Mouse (Mus musculus) gonadal fat pad, adult 2 months (tissue): ENCODE measurements around the gene Ndufa8. TPM values are rescaled to one million over a fixed set of nuclear protein-coding genes. Genes with fewer than 3 reads are reported as not detected.

Experiments used
- DNase-seq: peaks from one replicate; pipeline ENCODE4 v3.0.0-alpha.2; 2012; ENCODE audit warnings: low read depth
- polyA plus RNA-seq: library from polyadenylated mRNA; depleted of rRNA; stranded (reverse); fragments of >200 nt; gene quantifications from 2 replicates; pipeline ENCODE4 v1.2.3, GENCODE M21; 2012

Gene Ndufa8
- polyA plus RNA-seq, 1 experiment = 112 TPM

GRCm38 (mm10) chr2:36048164-36048563, 1.0 kb downstream of the Ndufa8 start:
- DNase-seq = no peak

GRCm38 (mm10) chr2:36040872-36041271, 8.3 kb downstream of the Ndufa8 start:
- no peak for DNase-seq

GRCm38 (mm10) chr2:36039297-36039985, 9.8 kb downstream of the Ndufa8 start:
- no peak for DNase-seq

GRCm38 (mm10) chr2:36035413-36036081, 13.7 kb downstream of the Ndufa8 start:
- DNase-seq = no peak

GRCm38 (mm10) chr2:36034898-36035297, 14.3 kb downstream of the Ndufa8 start:
- no peak for DNase-seq

GRCm38 (mm10) chr2:36033966-36034365, 15.2 kb downstream of the Ndufa8 start:
- no peak for DNase-seq

GRCm38 (mm10) chr2:36032884-36033283, 16.3 kb downstream of the Ndufa8 start:
- no peak for DNase-seq

- DNase-seq = no peak
These were observed 25.9 kb downstream of the Ndufa8 start for GRCm38 (mm10) chr2:36023291-36023690.

- no peak for DNase-seq
These were observed 27.6 kb downstream of the Ndufa8 start for GRCm38 (mm10) chr2:36021385-36022159.

GRCm38 (mm10) chr2:36013010-36013409, 36.2 kb downstream of the Ndufa8 start:
- DNase-seq = no peak

GRCm38 (mm10) chr2:36011331-36011825, 37.8 kb downstream of the Ndufa8 start:
- no peak for DNase-seq

GRCm38 (mm10) chr2:36010579-36010978, 38.6 kb downstream of the Ndufa8 start:
- DNase-seq = no peak

- no peak for DNase-seq
These were observed 39.8 kb downstream of the Ndufa8 start for GRCm38 (mm10) chr2:36009386-36009785.

- DNase-seq = no peak
These were observed 41.1 kb downstream of the Ndufa8 start for GRCm38 (mm10) chr2:36008071-36008470.

- DNase-seq = no peak
These were observed 47.0 kb downstream of the Ndufa8 start for GRCm38 (mm10) chr2:36002188-36002587.

- no peak for DNase-seq
These were observed 48.8 kb downstream of the Ndufa8 start for GRCm38 (mm10) chr2:36000390-36000789.

- no peak for DNase-seq
These were observed 50.0 kb downstream of the Ndufa8 start for GRCm38 (mm10) chr2:35999212-35999611.

GRCm38 (mm10) chr2:35998416-35998815, 50.8 kb downstream of the Ndufa8 start:
- no peak for DNase-seq

GRCm38 (mm10) chr2:35996753-35997152, 52.5 kb downstream of the Ndufa8 start:
- DNase-seq = no peak

- DNase-seq = no peak
These were observed 54.9 kb downstream of the Ndufa8 start for GRCm38 (mm10) chr2:35994303-35994702.

- DNase-seq = no peak
These were observed 55.7 kb downstream of the Ndufa8 start for GRCm38 (mm10) chr2:35993481-35993880.

- DNase-seq = no peak
These were observed 56.9 kb downstream of the Ndufa8 start for GRCm38 (mm10) chr2:35992259-35992658.
